Mouse (Mus musculus) large intestine, adult 2 months (tissue): ENCODE results near the gene Sult4a1. TPM values are rescaled to one million over a fixed set of nuclear protein-coding genes. Genes with fewer than 3 reads are reported as not detected.

ENCODE experiments used
- DNase-seq: peaks from one replicate; pipeline ENCODE4 v3.0.0-alpha.2; 2012; ENCODE audit warnings: low read depth, low spot score
- WGBS: fragments of 180-500 bp; shearing (Covaris S2); methylation state at CpG from one replicate; pipeline ENCODE4 v1.1.7; 2018; 5-methylcytosine and 5-hydroxymethylcytosine counted together
- polyA plus RNA-seq: library from polyadenylated mRNA; depleted of rRNA; stranded (reverse); fragments of >200 nt; gene quantifications from 2 replicates; pipeline ENCODE4 v1.2.3, GENCODE M21; 2012; rRNA removed

Sult4a1 gene
- polyA plus RNA-seq, 1 experiment: 2.7 TPM

DNA sequence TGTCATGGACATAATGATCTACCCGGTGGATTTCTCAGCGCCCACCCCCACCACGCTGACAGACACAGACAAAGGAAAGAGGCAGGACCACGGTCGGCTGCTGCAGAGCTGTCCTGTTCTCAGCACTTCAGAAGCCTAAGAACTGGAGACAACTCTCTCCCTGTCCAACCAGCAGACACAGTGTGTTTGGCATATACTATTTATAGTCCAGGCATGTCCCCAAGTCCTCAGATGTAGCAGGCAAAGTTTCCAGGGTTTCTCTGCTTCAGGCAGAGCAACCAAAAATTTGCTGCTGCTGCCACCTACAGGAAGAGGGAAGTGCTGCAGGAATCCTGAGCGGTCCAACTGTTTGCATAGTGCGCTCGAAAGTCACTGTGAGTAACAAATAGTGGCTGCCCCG, 51.7 kb downstream of the Sult4a1 start:
- WGBS: 37% methylated on average over 9 of the region's 9 CpGs
- DNase-seq: peak; percentile 19

DNA sequence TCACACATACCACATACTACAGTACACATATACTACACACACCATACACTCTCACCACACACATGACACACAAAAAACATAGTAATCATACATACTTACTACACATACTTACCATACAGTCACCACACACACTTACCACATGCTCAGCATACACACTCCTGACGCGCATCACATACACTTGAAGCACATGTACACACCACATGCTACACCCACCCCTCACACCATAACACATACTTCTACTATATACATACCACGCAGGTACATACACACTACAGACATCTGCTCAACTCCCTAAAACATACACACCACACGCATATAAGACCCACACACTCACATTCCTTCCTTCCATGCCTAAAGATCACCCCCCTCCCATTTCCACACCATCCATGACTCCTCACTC, 52.3 kb downstream of the Sult4a1 start:
- DNase-seq: no peak
- WGBS: 91% methylated on average over 4 of the region's 4 CpGs

DNA sequence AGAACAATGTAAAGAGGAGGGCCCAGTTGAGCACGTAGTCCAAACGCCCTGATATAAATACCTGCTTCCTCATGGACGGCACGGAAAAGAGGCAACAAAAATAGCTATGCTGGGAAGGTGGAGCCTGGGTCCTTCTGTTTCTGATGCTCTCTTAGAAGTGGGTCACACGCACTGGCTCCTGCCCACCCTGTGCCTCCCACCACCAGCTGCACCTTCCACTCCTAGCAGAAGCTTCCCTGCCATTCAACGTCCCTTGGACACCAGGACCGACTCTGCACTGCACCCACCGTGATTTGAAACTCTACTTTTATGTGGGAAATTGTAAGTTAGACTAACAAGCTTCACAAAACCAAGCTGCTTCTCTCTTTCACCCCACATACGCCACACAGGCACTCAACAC, 53.2 kb downstream of the Sult4a1 start:
- DNase-seq: no peak
- WGBS: 71% methylated on average over 9 of the region's 9 CpGs

DNA sequence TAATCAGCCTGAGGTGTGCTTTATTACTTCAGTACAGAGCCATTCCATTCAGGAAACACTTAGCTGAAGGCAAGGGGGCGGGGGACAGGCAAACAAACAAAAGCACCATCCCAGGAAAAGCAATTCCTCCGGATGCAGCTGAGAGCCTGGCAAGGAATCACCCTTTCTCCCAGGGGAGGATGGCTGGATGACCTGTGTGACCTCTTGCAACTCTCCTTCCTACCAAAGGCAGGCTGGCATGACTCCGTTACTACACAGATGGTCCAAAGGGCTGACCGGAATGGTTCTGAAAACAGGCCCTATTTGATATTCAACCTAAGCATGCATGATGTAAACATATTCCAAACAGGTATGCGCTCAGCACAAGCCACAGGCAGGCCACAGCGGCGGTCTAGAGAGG, 56.0 kb downstream of the Sult4a1 start:
- 41% methylated on average over 7 of the region's 7 CpGs for WGBS
- no peak for DNase-seq

DNA sequence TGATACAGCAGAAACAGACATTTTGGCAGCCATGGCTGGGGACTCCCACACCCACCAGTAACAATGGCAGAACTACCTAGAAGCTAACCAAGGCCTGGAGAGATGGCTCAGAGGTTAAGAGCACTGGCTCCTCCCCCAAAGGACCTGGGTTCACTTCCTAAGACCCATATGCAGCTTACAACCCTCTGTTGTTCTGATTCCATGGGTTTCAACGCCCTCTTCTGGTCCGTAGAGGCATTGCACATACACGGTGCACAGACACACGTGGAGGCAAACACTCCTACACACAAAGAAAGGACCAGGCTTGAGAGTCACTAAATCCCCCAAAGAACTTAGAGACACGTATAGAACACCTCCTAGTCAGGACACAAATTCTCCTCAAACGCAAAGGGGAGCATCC, 60.0 kb downstream of the Sult4a1 start:
- DNase-seq: no peak
- WGBS: 91% methylated on average over 6 of the region's 6 CpGs

DNA sequence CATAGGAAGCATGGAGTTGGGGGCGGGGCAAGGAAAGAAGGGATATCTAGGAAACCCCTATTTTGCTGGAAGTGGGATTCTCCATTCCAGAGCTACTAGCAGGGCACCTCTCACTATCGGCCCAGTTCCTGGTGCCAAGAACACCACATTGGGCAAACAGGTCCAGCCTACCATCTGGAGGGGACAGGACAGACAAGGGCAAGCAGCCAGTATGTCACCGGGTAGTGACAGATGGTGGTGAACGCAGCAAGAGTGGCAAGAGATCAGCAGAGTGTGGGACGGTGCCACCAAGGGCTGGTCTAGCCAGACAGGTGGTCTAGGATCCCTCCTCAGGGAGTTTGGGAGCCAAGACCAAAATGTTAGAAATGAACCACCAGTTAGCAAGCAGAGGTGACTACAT, 68.5 kb downstream of the Sult4a1 start:
- 83% methylated on average over 5 of the region's 5 CpGs for WGBS
- DNase-seq: no peak

Other genes starting within 250 kb of the Sult4a1 start
- not detected in 2 replicates for gene Efcab6, start 40.4 kb downstream of the Sult4a1 start, polyA plus RNA-seq
- gene Pnpla5, start 17.4 kb upstream of the Sult4a1 start, polyA plus RNA-seq: 0.04 TPM in 1 of 2 replicates, not detected in the other
- gene Pnpla3, start 62.1 kb upstream of the Sult4a1 start, polyA plus RNA-seq: 8.1 and 17.0 TPM in 2 replicates
- 15.6 and 20.4 TPM in 2 replicates for gene Samm50, start 86.5 kb upstream of the Sult4a1 start, polyA plus RNA-seq
- 3.3 and 3.6 TPM in 2 replicates for gene Parvb, start 126.3 kb upstream of the Sult4a1 start, polyA plus RNA-seq
- gene Parvg, start 218.3 kb upstream of the Sult4a1 start, polyA plus RNA-seq: 5.7 and 6.2 TPM in 2 replicates